Comparison of ENCODE assay signal across 7 mouse cellular contexts in the genomic region with DNA sequence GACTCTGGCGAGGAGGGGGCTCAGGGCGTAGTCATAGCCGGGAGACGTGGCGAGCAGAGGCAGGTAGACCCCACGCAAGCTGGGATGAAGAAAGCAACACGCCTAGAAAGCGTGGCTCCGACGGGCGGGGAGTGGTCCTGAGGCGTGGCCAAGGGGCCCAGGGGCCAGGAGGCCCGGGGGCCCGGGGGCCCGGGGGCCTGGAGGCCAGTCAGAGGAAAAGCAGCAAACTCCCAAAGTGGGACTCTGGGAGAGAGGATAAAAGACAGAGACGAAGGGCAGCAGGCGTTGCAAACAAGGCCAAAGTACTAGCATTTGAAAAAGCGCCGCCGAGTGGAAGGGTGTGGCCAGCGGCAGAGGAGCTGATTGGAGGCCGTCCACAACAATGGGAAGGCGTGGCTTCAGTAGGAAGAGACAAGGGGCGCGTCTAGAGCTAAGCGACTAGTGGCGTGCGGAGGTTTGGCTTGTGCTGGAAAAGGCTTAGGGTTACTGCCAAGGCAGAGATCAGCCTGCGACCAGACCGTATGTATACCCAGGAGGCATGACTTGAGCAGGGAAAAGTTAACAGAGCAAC. TPM values are rescaled to one million over a fixed set of nuclear protein-coding genes. Genes with fewer than 3 reads are reported as not detected.
A peak's percentile ranks its signal among the peaks of the same experiment; 100 is the strongest.
DNase-seq lines count a peak whose midpoint lies in the region; ATAC-seq and TF ChIP-seq lines count a peak whose summit lies in the region.

No protein-coding gene starts in this region.

- peak; percentile 97 for DNase-seq in adipocyte (ENCODE audit: low spot score)
- peak; percentile 39 to 57 for DNase-seq in gastrocnemius, adult 8-10 months (ENCODE audit: low spot score in 2 of 2)
- DNase-seq in hindbrain, postnatal 0 days (ENCODE audit: low spot score) = peak; percentile 91
- peak; percentile 66 to 67 for DNase-seq in left cerebral cortex, postnatal 36 days (ENCODE audit: low spot score in 2 of 2)
- DNase-seq in midbrain, embryonic 10.5 days (ENCODE audit: low spot score) = peak; percentile 90
- peak; percentile 70 to 73 for DNase-seq in spleen, adult 18-20 months

- peak overlapping the region; percentile 83 for H3K9ac ChIP-seq in hindbrain, postnatal 0 days (replicated peaks; ENCODE audit: low read length)

- H3K4me1 ChIP-seq in hindbrain, postnatal 0 days (ENCODE audit: insufficient read depth, low read length) = peaks cover 8% of the 10 kb centered on the region
- H3K4me1 ChIP-seq in midbrain, embryonic 10.5 days = peaks cover 36% of the 10 kb centered on the region

- H3K36me3 ChIP-seq in hindbrain, postnatal 0 days (ENCODE audit: insufficient read depth, low read length) = peaks cover 16% of the 10 kb centered on the region
- H3K36me3 ChIP-seq in midbrain, embryonic 10.5 days = peaks cover 35% of the 10 kb centered on the region

- under 1% methylated on average over 30 of the region's 30 CpGs for WGBS in hindbrain, postnatal 0 days
- under 1% methylated on average over 30 of the region's 30 CpGs for WGBS in midbrain, embryonic 10.5 days

- H3K9me3 ChIP-seq in hindbrain, postnatal 0 days (ENCODE audit: low read length) = no peaks in the 10 kb centered on the region
- H3K9me3 ChIP-seq in midbrain, embryonic 10.5 days (replicated peaks) = no peaks in the 10 kb centered on the region

- H3K4me2 ChIP-seq in hindbrain, postnatal 0 days (ENCODE audit: low read depth, low read length) = peak overlapping the region; percentile 91

- H3K27me3 ChIP-seq in hindbrain, postnatal 0 days (ENCODE audit: insufficient read depth, low read length) = no peaks in the 10 kb centered on the region
- H3K27me3 ChIP-seq in midbrain, embryonic 10.5 days (ENCODE audit: low read depth, poor library complexity, severe bottlenecking) = no peaks in the 10 kb centered on the region

- TF ChIP-seq CTCF in hindbrain, postnatal 0 days (IDR thresholded peaks at IDR 0.05; ENCODE audit: low read depth) = peak; percentile 33; the same call in 1 of the 2 replicates

- peak overlapping the region; percentile 64 for H3K4me3 ChIP-seq in hindbrain, postnatal 0 days (ENCODE audit: low read length)
- peak overlapping the region; percentile 85 for H3K4me3 ChIP-seq in midbrain, embryonic 10.5 days

- H3K27ac ChIP-seq in hindbrain, postnatal 0 days = peak overlapping the region; percentile 86
- H3K27ac ChIP-seq in midbrain, embryonic 10.5 days (replicated peaks) = peak overlapping the region; percentile 93

- ATAC-seq in common myeloid progenitor, adult 5-6 weeks (replicated peaks; ENCODE audit: low read depth, poor library complexity, severe bottlenecking) = peak; percentile 76
- ATAC-seq in hindbrain, postnatal 0 days = peak; percentile 70

- intact Hi-C loops in left cerebral cortex, postnatal 36 days (cut with DNase I) = loop anchor here (10.0 kb wide), 2 partner anchors 148 to 178 kb away; partner anchors contain the start of genes Zfp26 and Zfp426

RNA-seq across cellular contexts. Expression of gene Ubl5, which starts 0.3 kb away (rescaled TPM):
- total RNA-seq in common myeloid progenitor, adult 5-6 weeks (2017) = 87.1 and 102 TPM in 2 replicates
- 100 to 1,000 TPM; 164 to 206 (median 183) TPM for total RNA-seq in gastrocnemius, adult 8-10 months (2022)
- 169 and 274 TPM in 2 replicates for total RNA-seq in hindbrain, postnatal 0 days (2014; rRNA removed)
- polyA plus RNA-seq in hindbrain, postnatal 0 days (2015; fragmentation: Nextera tagmentation; extraction: Ambion mirVana) = 528 and 550 TPM in 2 replicates
- 100 to 1,000 TPM; 289 to 334 TPM for total RNA-seq in left cerebral cortex, postnatal 36 days (2021)
- 381 and 400 TPM in 2 replicates for polyA plus RNA-seq in midbrain, embryonic 10.5 days (2016; fragmentation: Nextera tagmentation; extraction: Ambion mirVana)

RNA-seq across cellular contexts. Expression of gene Fbxl12, which starts 1.6 kb away (rescaled TPM):
- total RNA-seq in common myeloid progenitor, adult 5-6 weeks (2017) = 6.5 and 8.2 TPM in 2 replicates
- 1 to 10 TPM; 3.8 to 5.9 (median 4.7) TPM for total RNA-seq in gastrocnemius, adult 8-10 months (2022)
- total RNA-seq in hindbrain, postnatal 0 days (2014; rRNA removed) = 16.9 and 18.8 TPM in 2 replicates
- polyA plus RNA-seq in hindbrain, postnatal 0 days (2015; fragmentation: Nextera tagmentation; extraction: Ambion mirVana) = 11.4 and 13.0 TPM in 2 replicates
- total RNA-seq in left cerebral cortex, postnatal 36 days (2021) = 10 to 100 TPM; 15.3 to 27.6 TPM
- polyA plus RNA-seq in midbrain, embryonic 10.5 days (2016; fragmentation: Nextera tagmentation; extraction: Ambion mirVana) = 20.4 and 21.2 TPM in 2 replicates

RNA-seq across cellular contexts. Expression of gene Pin1, which starts 8.9 kb away (rescaled TPM):
- 9.5 and 16.3 TPM in 2 replicates for total RNA-seq in common myeloid progenitor, adult 5-6 weeks (2017)
- total RNA-seq in gastrocnemius, adult 8-10 months (2022) = 10 to 100 TPM; 12.2 to 15.0 (median 13.7) TPM
- total RNA-seq in hindbrain, postnatal 0 days (2014; rRNA removed) = 31.7 and 44.3 TPM in 2 replicates
- 65.7 and 68.0 TPM in 2 replicates for polyA plus RNA-seq in hindbrain, postnatal 0 days (2015; fragmentation: Nextera tagmentation; extraction: Ambion mirVana)
- total RNA-seq in left cerebral cortex, postnatal 36 days (2021) = 10 to 100 TPM; 42.4 to 43.8 TPM
- 84.0 and 91.4 TPM in 2 replicates for polyA plus RNA-seq in midbrain, embryonic 10.5 days (2016; fragmentation: Nextera tagmentation; extraction: Ambion mirVana)

Comparison
In these comparisons a context has a peak if more than half of its experiments do, and no peak if none do; other contexts are left out.
1. Peak in every context shown above with its lines: DNase-seq, ATAC-seq, H3K4me3 ChIP-seq and H3K27ac ChIP-seq.